25 mouse cellular contexts compared by ENCODE assay signal in genomic region chr8:127616681-127617080, GRCm38 (mm10).
DNase-seq lines count a peak whose midpoint lies in the region; ATAC-seq and TF ChIP-seq lines count a peak whose summit lies in the region.
"Had no signal": no experiment of that assay in that cellular context is flagged by ENCODE, and none has a peak within 500 bp of the region (broad histone marks: within the 10 kb centered on the region; RNA-seq: fewer than 3 reads in every experiment).

No protein-coding gene starts in this region.

- peak; percentile 76 for DNase-seq in heart, adult 11 months
- no peak for DNase-seq in heart, adult 8-10 months (ENCODE audit: low spot score)
- peak; percentile 60 for DNase-seq in lung, embryonic 14.5 days
- DNase-seq in lung, postnatal 14 days, result no peak
- no peak for DNase-seq in lung, adult 2 months
- DNase-seq in lung, postnatal 36 days, result peak; percentile 16
- DNase-seq in right cerebral cortex, adult 18-20 months, result no peak
- DNase-seq: adrenal gland, adult 8-10 months; adrenal gland, postnatal 14 days; adrenal gland, postnatal 36 days; B cell, adult 2 months; cerebellum, adult 11-12 months; cerebellum, adult 2 months; cerebellum, adult 9-10 months; cerebellum, postnatal 10 days; cerebellum, postnatal 25 days had no signal

- TF ChIP-seq POLR2A in lung, adult 2 months (IDR thresholded peaks at IDR 0.05; ENCODE audit: borderline replicate concordance, extremely low read depth, low read depth, low read length), result no peak

- H3K9ac ChIP-seq in lung, embryonic 14.5 days, result no peak overlapping the region
- H3K9ac ChIP-seq in lung, embryonic 16.5 days (ENCODE audit: low read length), result no peak overlapping the region
- H3K9ac ChIP-seq: embryonic facial prominence, embryonic 12.5 days; forebrain, embryonic 13.5 days had no signal

- H3K27ac ChIP-seq in lung, embryonic 14.5 days (ENCODE audit: low read depth), result no peak overlapping the region
- no peak overlapping the region for H3K27ac ChIP-seq in lung, embryonic 16.5 days (ENCODE audit: low read length)
- H3K27ac ChIP-seq: embryonic facial prominence, embryonic 10.5 days; embryonic facial prominence, embryonic 12.5 days; forebrain, embryonic 13.5 days had no signal

- ATAC-seq in lung, embryonic 14.5 days (ENCODE audit: insufficient read depth), result no peak
- ATAC-seq in lung, embryonic 16.5 days (ENCODE audit: low read depth), result peak; percentile 57
- ATAC-seq: activated CD4-positive, CD25-positive, alpha-beta regulatory T cell, adult 4 months; CD4-positive, CD25-positive, alpha-beta regulatory T cell, adult 4 months; forebrain, embryonic 13.5 days; Patski had no signal

- H3K4me3 ChIP-seq in lung, embryonic 14.5 days (ENCODE audit: low read depth, low read length), result no peak overlapping the region
- no peak overlapping the region for H3K4me3 ChIP-seq in lung, embryonic 16.5 days (ENCODE audit: low read length)
- no peak overlapping the region for H3K4me3 ChIP-seq in lung, adult 2 months (replicated peaks; ENCODE audit: extremely low read depth, low read depth, low read length)
- H3K4me3 ChIP-seq: embryonic facial prominence, embryonic 10.5 days; embryonic facial prominence, embryonic 12.5 days; forebrain, embryonic 13.5 days had no signal

- no peak for TF ChIP-seq CTCF in lung, embryonic 14.5 days (IDR thresholded peaks at IDR 0.05; ENCODE audit: low read depth)
- no peak for TF ChIP-seq CTCF in lung, adult 2 months (IDR thresholded peaks at IDR 0.05; ENCODE audit: insufficient read depth, low read length)

- H3K9me3 ChIP-seq in lung, embryonic 14.5 days (ENCODE audit: low read depth, low read length), result no peaks in the 10 kb centered on the region
- no peaks in the 10 kb centered on the region for H3K9me3 ChIP-seq in lung, embryonic 16.5 days (ENCODE audit: control insufficient read depth, low read length)
- H3K9me3 ChIP-seq: embryonic facial prominence, embryonic 10.5 days; embryonic facial prominence, embryonic 12.5 days; forebrain, embryonic 13.5 days had no signal

- peaks cover 6% of the 10 kb centered on the region; the same call in 1 of the 2 replicates for H3K4me1 ChIP-seq in lung, embryonic 14.5 days (ENCODE audit: insufficient read depth)
- peaks cover 6% of the 10 kb centered on the region for H3K4me1 ChIP-seq in lung, embryonic 16.5 days (replicated peaks; ENCODE audit: control insufficient read depth, insufficient read depth, low read length)
- H3K4me1 ChIP-seq in lung, adult 2 months (ENCODE audit: control insufficient read depth, insufficient read depth, low read length), result peaks cover 4% of the 10 kb centered on the region; the same call in 1 of the 2 replicates
- H3K4me1 ChIP-seq: embryonic facial prominence, embryonic 10.5 days; embryonic facial prominence, embryonic 12.5 days; forebrain, embryonic 13.5 days had no signal

- no peaks in the 10 kb centered on the region for H3K27me3 ChIP-seq in lung, embryonic 14.5 days (ENCODE audit: insufficient read depth, low read length)
- H3K27me3 ChIP-seq in lung, embryonic 16.5 days (ENCODE audit: control insufficient read depth, insufficient read depth, low read depth, low read length), result no peaks in the 10 kb centered on the region
- H3K27me3 ChIP-seq: CH12.LX; embryonic facial prominence, embryonic 12.5 days; forebrain, embryonic 13.5 days; Patski had no signal

- no peak overlapping the region for H3K4me2 ChIP-seq in lung, embryonic 14.5 days
- H3K4me2 ChIP-seq in lung, embryonic 16.5 days (ENCODE audit: low read depth, low read length), result no peak overlapping the region
- H3K4me2 ChIP-seq: embryonic facial prominence, embryonic 12.5 days; forebrain, embryonic 13.5 days had no signal

- WGBS in lung, embryonic 14.5 days, result 54% methylated on average over 2 of the region's 2 CpGs
- WGBS in lung, embryonic 16.5 days, result 52% methylated on average over 2 of the region's 2 CpGs
- WGBS in lung, adult 2 months, result 46% methylated on average over 2 of the region's 2 CpGs

- no peaks in the 10 kb centered on the region for H3K36me3 ChIP-seq in lung, embryonic 14.5 days (ENCODE audit: insufficient read depth)
- no peaks in the 10 kb centered on the region for H3K36me3 ChIP-seq in lung, embryonic 16.5 days (ENCODE audit: control insufficient read depth, insufficient read depth, low read length)
- H3K36me3 ChIP-seq: embryonic facial prominence, embryonic 10.5 days; embryonic facial prominence, embryonic 12.5 days; G1E had no signal

Comparison
In these comparisons a context has a peak if more than half of its experiments do, and no peak if none do; other contexts are left out.
1. DNase-seq: peak in heart, adult 11 months (single experiment), lung, embryonic 14.5 days (single experiment) and lung, postnatal 36 days (single experiment); none in heart, adult 8-10 months (single experiment), lung, postnatal 14 days (single experiment), lung, adult 2 months (single experiment) and right cerebral cortex, adult 18-20 months (single experiment).